Mouse (Mus musculus) ES-E14 (cell line): ENCODE measurements at regions not wholly inside any gene's neighbourhood (a gene's known extent, or its start where the extent isn't known, plus 50 kb on each side); places are given as distances from the start of the nearest gene placed in this dataset.

Experiments
- CHD2 ChIP-seq: IDR thresholded peaks from 2 replicates; pipeline ENCODE4 v1.6.1; 2014; ENCODE audit warnings: mild to moderate bottlenecking, low read depth, low read length, inconsistent platforms
- ZNF384 ChIP-seq: IDR thresholded peaks from 2 replicates; pipeline ENCODE4 v1.6.1; 2012; ENCODE audit warnings: low read depth, low read length, inconsistent platforms

DNA sequence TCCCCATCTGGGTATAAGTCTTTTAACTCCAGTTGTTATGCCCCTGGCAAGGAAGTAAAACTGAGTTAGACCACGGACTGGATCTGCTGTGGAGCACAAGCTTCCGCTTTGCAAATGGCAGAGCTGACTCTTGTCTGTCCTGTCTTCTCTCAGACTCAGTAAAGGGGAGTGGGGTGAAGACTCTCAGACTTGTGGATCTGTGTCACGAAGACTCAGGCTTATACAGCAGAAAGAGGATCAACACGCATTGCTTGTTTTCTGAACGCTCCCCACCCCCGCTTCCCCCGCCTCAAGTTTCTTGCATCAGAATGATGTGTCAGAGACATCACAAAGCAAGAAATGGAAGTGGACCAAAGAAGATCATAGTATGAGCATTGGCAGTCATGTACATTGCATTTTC is 55.3 kb upstream of the Ifne start:
- TF ChIP-seq ZNF384 (no peak), CHD2 (no peak)
